Mouse (Mus musculus) E14TG2a.4 (cell line): ENCODE measurements around the gene Pigq.

Source experiments
- CTCF ChIP-seq: conservative IDR thresholded peaks from 2 replicates; pipeline ENCODE4 v1.5.1; 2014; ENCODE audit warnings: low read length
- NANOG ChIP-seq: IDR thresholded peaks from 2 replicates; pipeline ENCODE4 v1.6.1; 2014; ENCODE audit warnings: borderline replicate concordance, low read length, mixed read lengths
- POU5F1 ChIP-seq: IDR thresholded peaks from 2 replicates; pipeline ENCODE4 v1.6.1; 2014; ENCODE audit warnings: low read length, borderline replicate concordance

DNA sequence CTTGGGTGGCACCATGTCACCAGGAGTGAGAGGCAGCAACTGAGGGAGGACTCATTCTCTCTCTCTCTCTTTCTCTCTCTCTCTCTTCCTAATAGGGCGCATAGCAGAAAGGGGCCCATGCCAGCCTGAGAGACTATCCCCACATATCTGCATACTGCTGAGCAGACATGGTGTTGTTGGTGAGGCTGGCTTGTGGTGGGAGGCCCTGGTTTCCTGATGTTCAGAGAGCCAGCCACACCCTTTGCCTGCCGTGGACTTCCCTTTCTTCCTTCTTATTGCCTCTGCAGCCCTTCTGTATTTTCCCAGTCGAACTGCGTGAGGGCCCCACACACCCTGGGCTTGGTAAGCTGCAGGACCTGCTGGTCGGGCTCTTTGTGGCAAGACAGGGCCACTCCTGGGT, 45.6 kb upstream of the Pigq start:
- TF ChIP-seq POU5F1, result no peak
- no peak for TF ChIP-seq CTCF
- no peak for TF ChIP-seq NANOG
